Mouse (Mus musculus) kidney, postnatal 10 days (tissue): ENCODE measurements around the gene Hist3h2ba.

Experiments used
- DNase-seq: peaks from one replicate; pipeline ENCODE4 v3.0.0; 2021; ENCODE audit warnings: mixed read lengths

The Hist3h2ba gene

GRCm38 (mm10) chr11:58991911-58992310 lies 43.2 kb downstream of the Hist3h2ba start:
- DNase-seq, result no peak

DNA sequence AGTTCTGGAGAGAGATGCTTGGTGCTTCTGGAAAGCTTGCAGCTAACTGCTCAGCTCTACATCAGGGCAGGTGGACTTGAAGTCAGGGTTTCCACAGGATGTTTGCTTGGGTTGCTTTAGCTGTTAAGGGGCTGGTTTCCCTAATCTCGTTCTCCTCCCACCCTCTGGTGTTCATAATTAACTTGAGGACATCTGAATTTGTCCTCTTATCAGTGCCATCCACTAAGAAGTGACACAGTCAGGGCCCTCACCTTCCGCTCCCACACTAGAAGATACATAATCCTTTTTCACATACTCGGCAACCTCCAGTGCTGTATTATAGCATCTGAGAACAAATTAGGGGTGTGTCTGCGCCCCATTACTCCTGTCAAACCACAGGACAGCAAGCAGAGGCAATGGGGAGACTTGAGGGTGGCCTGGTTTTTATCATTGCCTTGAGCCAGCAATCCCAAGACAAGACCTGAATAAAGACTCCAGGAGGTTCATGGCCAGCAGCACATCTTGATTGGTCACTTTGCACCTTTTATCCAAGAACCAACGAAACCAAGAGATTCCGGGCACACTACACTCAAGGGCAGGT lies 44.5 kb downstream of the Hist3h2ba start:
- DNase-seq, result no peak

GRCm38 (mm10) chr11:58994337-58994826 lies 45.7 kb downstream of the Hist3h2ba start:
- peak; percentile 77 for DNase-seq

DNA sequence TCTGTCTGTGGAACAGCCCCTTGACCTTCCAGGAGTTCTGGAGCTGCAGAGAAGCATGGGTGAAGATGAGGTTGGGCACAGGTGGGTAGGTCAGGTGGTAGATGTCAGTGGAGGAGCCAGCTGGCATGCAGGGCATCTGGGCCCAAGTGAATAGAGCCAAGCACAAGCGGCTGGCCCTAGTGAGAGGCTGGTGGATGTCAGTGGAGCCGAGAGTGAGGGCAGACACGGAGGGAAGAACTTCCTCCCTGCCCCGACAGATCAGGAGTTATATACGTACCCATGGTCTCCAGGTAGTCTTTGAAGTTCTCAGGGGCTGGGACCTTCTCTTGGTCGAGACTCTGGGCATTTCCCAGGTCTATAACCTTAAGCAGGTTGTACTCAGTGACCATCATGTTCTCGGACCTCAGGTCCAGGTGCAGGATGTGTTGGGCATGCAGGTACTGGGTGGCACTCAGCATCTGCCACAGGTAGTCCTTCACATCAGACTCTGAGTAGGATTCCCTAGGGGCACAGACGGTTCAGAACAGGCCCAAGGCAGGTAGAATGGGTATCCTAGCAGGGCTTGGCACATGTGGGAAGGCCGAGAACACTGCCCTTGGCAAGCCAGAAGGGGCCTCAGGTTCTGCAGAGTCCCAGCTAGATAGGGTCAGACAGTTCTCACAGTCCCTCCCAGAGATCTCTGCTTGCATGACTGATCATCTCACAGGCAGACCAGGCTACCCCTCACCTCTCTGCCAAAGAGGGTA lies 46.5 kb downstream of the Hist3h2ba start:
- DNase-seq, result no peak

GRCm38 (mm10) chr11:58995807-58996370 lies 47.2 kb downstream of the Hist3h2ba start:
- no peak for DNase-seq

DNA sequence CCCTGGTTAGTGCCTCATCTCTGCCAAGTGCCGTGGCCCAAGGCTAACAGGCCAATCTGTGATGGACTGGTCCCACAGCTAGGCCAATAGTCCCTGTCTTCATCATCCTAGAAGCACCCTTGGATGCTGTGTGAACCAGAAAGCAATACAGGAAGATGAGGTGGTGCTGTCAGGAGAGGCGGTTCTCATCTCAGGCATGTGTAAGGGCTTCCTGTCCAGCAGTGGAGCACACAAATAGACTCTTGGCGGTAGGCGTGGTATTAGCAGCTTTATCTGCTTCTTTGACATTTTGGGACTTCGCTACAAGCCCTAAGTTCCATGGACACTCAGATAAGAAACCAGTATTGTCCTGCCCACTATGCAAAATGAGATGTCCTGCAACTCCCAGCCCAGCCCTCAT lies 48.8 kb downstream of the Hist3h2ba start:
- DNase-seq, result no peak
